Mouse (Mus musculus): Measurements from ENCODE around the gene Myo1e.

DNA sequence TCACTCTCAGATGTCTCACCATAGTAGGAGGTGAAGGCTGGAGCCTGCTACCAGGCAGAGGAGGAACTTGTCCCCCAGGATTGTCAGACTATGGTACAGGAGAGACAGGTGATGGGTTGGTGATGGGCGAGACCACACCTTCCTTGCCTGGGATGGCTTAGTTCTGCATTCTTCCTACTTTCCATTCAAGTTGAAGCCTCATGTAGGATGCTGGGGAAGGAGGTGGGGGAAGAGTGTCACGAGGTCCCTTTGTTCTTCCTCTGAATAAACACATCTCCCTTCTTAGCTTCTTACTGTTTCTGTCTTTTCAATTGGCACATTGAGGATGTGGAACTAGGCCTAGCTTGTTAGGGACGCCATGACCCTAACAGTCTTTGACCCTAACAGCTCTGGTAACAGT is 30.9 kb upstream of the Myo1e start:
- TF ChIP-seq CTCF (IDR thresholded peaks at IDR 0.05), result no peak
- TF ChIP-seq EP300 (IDR thresholded peaks at IDR 0.05; ENCODE audit: insufficient read depth, low read depth, low read length), result no peak
